Mouse (Mus musculus) central nervous system, embryonic 14 days (tissue): ENCODE data around the gene Cyp2f2. TPM values are rescaled to one million over a fixed set of nuclear protein-coding genes. Genes with fewer than 3 reads are reported as not detected.

ENCODE experiments used
- polyA plus RNA-seq: library from polyadenylated mRNA; depleted of rRNA; stranded (reverse); fragments of >200 nt; gene quantifications from 2 replicates; pipeline ENCODE4 v1.2.3, GENCODE M21; 2012; rRNA removed

Gene Cyp2f2
- polyA plus RNA-seq: 3.6 TPM in 1 of 2 replicates, not detected in the other

DNA sequence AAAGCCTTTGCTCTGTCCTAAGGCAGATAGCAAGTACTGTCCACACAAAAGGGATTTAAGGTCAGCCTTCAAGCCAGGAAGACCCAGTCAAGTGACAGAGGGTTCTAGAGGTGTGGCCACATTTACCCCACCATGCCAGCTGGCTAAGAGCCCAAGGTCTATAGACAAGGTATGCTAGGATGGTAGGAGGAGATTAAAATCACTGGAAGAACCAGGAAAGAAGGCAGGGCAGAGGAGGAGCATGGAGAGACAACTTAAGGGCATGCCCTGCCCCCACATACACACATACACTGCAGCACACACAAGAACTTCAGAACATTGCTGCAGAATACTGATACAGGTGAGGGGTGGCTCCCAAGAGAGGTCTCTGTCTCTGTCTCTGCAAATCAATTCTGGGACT is at the start of gene Cyp2f2:
Gene Cyp2f2, plus strand, starts transcription at position 234 of the 400 bp plus-strand sequence.

DNA sequence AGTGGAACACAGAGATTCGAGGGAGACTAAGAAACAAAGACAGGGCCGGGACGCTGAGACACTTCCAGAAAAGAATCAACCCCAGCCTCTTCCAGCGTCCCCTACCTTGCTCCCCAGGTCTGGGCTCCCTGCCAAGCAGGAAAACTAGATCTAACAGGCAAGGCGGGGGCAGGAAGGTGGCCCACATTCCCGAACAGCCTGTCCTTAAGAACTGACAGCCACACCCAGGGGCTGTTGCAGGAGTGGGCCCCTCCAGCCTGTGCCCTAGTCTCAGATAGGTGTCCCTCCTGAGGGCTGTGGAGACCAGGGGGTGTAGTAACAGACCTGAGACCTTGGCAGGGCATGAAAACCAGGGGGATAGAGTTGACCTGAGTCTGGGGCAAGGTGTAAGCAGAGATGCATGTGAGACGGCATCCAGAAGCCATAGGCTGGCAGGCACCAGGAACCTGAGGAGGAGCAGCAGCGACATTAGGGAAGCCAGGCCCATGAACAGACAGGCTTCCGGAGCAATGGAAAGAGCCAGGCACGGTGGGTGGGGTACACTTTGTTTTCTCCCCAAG is 33.6 kb downstream of the Cyp2f2 start, which contains the start of gene Cyp2t4:
Gene Cyp2t4, plus strand, starts transcription at position 510 of the 560 bp plus-strand sequence.

DNA sequence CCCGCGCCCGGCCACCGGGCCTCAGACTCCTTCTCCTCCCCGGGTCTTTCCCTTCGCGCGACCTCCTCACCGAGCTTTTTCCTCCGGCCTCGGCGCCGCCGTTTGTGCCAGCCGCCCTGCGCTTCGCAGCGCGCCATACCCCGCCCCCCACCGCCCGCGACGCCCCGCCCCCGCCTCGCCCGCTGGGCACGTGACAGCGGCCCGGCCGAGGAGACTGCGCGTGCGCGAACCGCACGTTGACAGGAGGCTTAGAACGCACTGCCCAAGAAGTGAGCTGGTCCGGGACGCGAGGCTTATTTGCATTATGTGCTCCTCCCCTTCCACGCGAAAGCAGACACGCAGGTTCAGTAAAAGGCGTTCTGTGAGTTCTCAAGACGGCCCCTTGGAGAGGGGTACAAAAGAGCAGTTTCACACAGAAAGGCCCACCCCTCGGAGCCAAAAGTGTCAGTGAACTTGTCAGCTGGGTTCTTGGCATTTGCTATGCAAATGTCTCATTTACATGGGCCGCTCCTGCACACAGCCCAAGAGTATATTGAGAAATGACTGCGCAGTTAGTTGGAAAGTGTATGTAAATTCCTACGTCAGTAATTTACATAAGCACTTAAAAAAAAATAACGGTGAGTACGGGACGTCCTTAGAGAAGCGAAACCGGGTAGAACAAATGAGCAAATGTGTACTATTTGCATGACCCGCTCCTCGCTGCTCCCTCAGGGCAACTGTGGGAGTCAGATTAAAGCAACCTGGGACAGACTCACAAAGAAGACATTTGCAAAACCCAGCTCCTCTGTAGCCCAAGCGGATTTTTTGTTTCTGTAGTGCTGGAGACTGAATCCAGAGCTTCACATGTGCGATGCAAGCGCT is 47.1 kb downstream of the Cyp2f2 start, which contains the start of gene Egln2:
Gene Egln2, minus strand, starts transcription at position 189 of the 861 bp plus-strand sequence.

DNA sequence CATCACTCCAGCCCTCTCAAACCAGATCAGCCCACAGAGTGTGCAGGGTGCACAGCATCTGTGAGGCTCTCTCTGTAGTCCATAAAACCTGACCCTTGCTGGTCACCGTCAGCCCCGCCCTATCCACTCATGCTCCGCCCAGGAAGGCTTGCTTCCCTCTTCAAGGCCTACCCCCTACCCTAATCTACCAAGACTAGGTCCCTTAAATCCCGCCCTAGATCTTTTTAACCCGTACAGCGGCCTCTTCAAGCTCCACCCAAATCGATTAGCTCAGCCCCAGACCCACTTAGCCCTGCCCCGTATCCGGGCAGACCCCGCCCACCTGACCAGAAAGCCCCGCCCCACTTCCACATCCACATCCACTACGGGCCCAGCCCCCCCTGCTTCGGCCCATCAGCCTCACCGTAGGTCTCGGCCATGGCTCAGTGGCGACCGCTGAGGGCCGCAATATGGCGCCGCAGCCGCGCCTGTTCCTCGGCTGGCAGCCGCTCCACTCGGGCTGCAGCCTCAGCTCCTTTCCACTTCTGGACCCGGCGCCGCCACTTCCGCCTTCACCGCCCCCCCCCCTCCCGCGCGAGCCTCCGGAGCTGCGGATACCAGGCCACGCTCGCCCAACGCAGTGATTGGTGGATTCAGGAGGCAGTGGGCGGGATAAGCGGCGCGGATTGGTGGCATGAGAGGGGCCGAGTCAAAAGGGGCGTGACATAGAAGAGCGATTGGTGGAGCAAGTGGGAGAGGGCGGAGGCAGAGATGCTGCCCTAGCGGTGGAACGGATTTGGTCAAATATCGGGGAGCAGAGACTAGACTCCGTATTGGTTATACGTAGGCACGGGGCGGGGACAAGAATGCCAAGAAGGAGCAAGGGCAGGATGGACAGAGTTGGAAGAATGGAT is 58.9 kb downstream of the Cyp2f2 start, which contains the start of gene Rab4b:
Gene Rab4b, minus strand, starts transcription at position 573 of the 893 bp plus-strand sequence.

DNA sequence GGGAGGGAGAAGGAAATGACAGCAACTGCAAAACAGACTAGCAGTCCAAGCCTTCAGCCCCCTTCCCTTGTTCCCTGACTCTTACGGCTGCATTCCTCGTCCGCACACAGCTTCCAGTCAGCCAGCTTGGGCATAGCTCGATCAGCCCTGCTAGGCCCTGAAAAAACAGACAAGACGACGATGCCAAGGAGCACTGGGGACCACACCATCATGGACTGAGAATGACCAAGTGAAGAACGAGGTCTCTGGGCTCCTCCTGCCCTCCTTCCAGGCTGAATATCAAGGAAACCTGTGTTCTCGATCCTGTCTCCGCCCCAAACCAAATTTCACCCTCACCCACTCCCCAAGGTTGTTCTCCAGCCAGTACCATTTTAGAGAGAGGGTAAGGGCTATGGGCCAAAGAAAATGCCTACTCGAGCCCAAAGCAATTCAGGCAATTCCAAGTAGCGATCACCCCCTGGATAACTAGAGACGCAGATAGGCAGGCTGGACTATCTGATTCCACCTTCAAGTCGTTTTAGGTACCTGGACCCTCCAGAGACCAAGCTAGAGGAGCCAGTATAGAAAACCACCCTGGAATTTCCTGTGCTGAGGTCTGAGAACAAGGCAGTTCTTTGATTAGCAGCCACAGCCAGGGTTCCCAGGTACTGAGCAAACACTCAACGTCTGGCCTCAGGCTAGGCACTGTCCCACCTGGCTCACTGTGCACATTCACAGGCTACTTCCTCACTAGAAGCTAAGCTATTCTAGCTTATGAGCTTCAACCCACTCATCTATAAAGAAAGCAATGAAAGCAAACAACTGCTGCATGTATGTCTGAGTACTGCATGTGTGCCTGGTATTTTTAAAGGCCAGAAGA is 61.4 kb downstream of the Cyp2f2 start, which contains the start of the genes Gm21983 and Mia:
Gene Gm21983, minus strand, starts transcription at position 250 of the 859 bp plus-strand sequence.
Gene Mia, minus strand, starts transcription at position 321 of the 859 bp plus-strand sequence.

Other genes starting within 250 kb of the Cyp2f2 start
- gene Cyp2a22, start 180.5 kb upstream of the Cyp2f2 start, polyA plus RNA-seq: not detected in 2 replicates
- gene Cyp2a12, start 90.8 kb upstream of the Cyp2f2 start, polyA plus RNA-seq: not detected in 2 replicates
- not detected in 2 replicates for gene Cyp2t4, start 33.8 kb downstream of the Cyp2f2 start, polyA plus RNA-seq
- gene Egln2, start 46.9 kb downstream of the Cyp2f2 start, polyA plus RNA-seq: 113 and 115 TPM in 2 replicates
- gene Rab4b, start 59.0 kb downstream of the Cyp2f2 start, polyA plus RNA-seq: 76.1 and 88.2 TPM in 2 replicates
- gene Gm21983, start 61.2 kb downstream of the Cyp2f2 start, polyA plus RNA-seq: 0.36 and 0.84 TPM in 2 replicates
- 20.8 and 75.8 TPM in 2 replicates for gene Mia, start 61.2 kb downstream of the Cyp2f2 start, polyA plus RNA-seq
- gene BC024978, start 75.9 kb downstream of the Cyp2f2 start, polyA plus RNA-seq: 9.2 and 9.6 TPM in 2 replicates
- 391 and 412 TPM in 2 replicates for gene Snrpa, start 76.4 kb downstream of the Cyp2f2 start, polyA plus RNA-seq
- 12.6 and 13.0 TPM in 2 replicates for gene Itpkc, start 108.8 kb downstream of the Cyp2f2 start, polyA plus RNA-seq
- gene Coq8b, start 113.1 kb downstream of the Cyp2f2 start, polyA plus RNA-seq: 42.3 and 43.1 TPM in 2 replicates
- 95.3 and 97.1 TPM in 2 replicates for gene Numbl, start 138.5 kb downstream of the Cyp2f2 start, polyA plus RNA-seq
- gene Ltbp4, start 217.8 kb downstream of the Cyp2f2 start, polyA plus RNA-seq: 23.4 and 35.0 TPM in 2 replicates
- gene Shkbp1, start 236.1 kb downstream of the Cyp2f2 start, polyA plus RNA-seq: 139 and 156 TPM in 2 replicates
- not detected in 2 replicates for gene Gm20479, start 237.5 kb downstream of the Cyp2f2 start, polyA plus RNA-seq